In the genomic region with DNA sequence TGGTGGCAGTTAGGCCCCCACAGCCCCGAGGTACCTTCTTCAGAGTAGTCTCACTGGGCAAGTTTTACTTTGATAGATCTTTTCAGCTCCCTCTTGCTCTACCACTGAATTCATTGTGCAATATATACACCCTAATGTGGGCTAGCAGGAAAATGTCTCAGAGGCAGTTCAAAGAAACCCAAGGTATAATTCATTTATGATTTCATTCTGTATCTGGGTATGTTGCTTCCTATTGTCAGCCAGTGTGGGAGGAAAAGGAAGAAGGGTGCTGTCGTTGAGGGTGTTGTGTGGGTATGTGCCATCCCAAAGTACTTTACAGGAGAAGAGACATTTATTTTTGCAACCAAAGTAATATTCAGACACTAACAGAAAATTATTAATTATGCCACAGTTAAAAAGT, we compare ENCODE assay signal across 20 mouse cellular contexts.
A peak's percentile ranks its signal among the peaks of the same experiment; 100 is the strongest.
DNase-seq lines count a peak whose midpoint lies in the region; TF ChIP-seq lines count a peak whose summit lies in the region.
"Had no signal": no experiment of that assay in that cellular context is flagged by ENCODE, and none has a peak within 500 bp of the region (broad histone marks: within the 10 kb centered on the region; RNA-seq: fewer than 3 reads in every experiment).

No protein-coding gene starts in this region.

- peak overlapping the region; percentile 24 for H3K27ac ChIP-seq in gastrocnemius, adult 2 months
- H3K27ac ChIP-seq: embryonic facial prominence, embryonic 10.5 days; embryonic facial prominence, embryonic 13.5 days; forebrain, embryonic 12.5 days; hindbrain, embryonic 12.5 days; hindbrain, embryonic 15.5 days; intestine, embryonic 15.5 days had no signal

- TF ChIP-seq CTCF in gastrocnemius, adult 2 months (IDR thresholded peaks at IDR 0.05): no peak

- no peak overlapping the region for H3K4me3 ChIP-seq in gastrocnemius, adult 2 months
- H3K4me3 ChIP-seq: embryonic facial prominence, embryonic 10.5 days; embryonic facial prominence, embryonic 13.5 days; erythroblast, embryonic 14.5 days; forebrain, embryonic 12.5 days; hindbrain, embryonic 12.5 days; hindbrain, embryonic 15.5 days; intestine, embryonic 15.5 days had no signal

- DNase-seq in gastrocnemius, adult 2 months: no peak
- DNase-seq in gastrocnemius, postnatal 10 days: no peak
- DNase-seq in right cerebral cortex, postnatal 10 days (ENCODE audit: low spot score in 2 of 2): peak; percentile 11 to 15
- no peak for DNase-seq in right cerebral cortex, postnatal 36 days (ENCODE audit: low spot score in 2 of 2)
- peak; percentile 61 for DNase-seq in brain, adult 2 months (ENCODE audit: low read depth, low spot score)
- peak; percentile 53 for DNase-seq in induced T-regulatory cell, adult 2 months (ENCODE audit: low read depth)
- DNase-seq in adrenal gland, postnatal 36 days: no peak
- DNase-seq in thymus, postnatal 36 days: no peak
- DNase-seq: adrenal gland, adult 2 months; adrenal gland, postnatal 14 days; cerebellum, adult 9-11 months; embryo, embryonic 11 days; gastrocnemius, postnatal 14 days had no signal

- intact Hi-C loops in gastrocnemius, adult 2 months (cut with DNase I): no loop called here

Comparison
In these comparisons a context has a peak if more than half of its experiments do, and no peak if none do; other contexts are left out.
1. DNase-seq: peak in right cerebral cortex, postnatal 10 days (2 of 2), brain, adult 2 months (single experiment) and induced T-regulatory cell, adult 2 months (single experiment); none in gastrocnemius, adult 2 months (single experiment), gastrocnemius, postnatal 10 days (single experiment), right cerebral cortex, postnatal 36 days (0 of 2), adrenal gland, postnatal 36 days (0 of 2) and thymus, postnatal 36 days (0 of 2).